Mouse (Mus musculus) midbrain, embryonic 11.5 days (tissue): ENCODE data around the gene Rnaseh2c. TPM values are rescaled to one million over a fixed set of nuclear protein-coding genes. Genes with fewer than 3 reads are reported as not detected.

Experiments
- ATAC-seq: fragments of 200-750 bp; cut with Nextera tagmentation; 2 replicates; pipeline ENCODE4 v1.8.0; 2017; ENCODE audit warnings: moderate TSS enrichment, moderate library complexity; ENCODE audit not compliant: low FRiP score
- DNase-seq: peaks from one replicate; pipeline ENCODE4 v3.0.0; 2015; ENCODE audit warnings: low spot score; ENCODE audit errors: missing footprints
- H3K27ac ChIP-seq: fragments of 300-500 bp; sonication (generic); 2 replicates; pipeline ENCODE4 v1.5.1; 2014; ENCODE audit warnings: low read depth, low read length
- H3K27me3 ChIP-seq: fragments of 300-500 bp; sonication (generic); 2 replicates; pipeline ENCODE4 v1.6.1; 2014; ENCODE audit warnings: mild to moderate bottlenecking, low read length, moderate library complexity, mixed read lengths; ENCODE audit not compliant: control insufficient read depth, insufficient read depth
- H3K36me3 ChIP-seq: fragments of 300-500 bp; sonication (generic); 2 replicates; pipeline ENCODE4 v1.6.1; 2014; ENCODE audit warnings: mild to moderate bottlenecking, low read length, moderate library complexity, mixed read lengths; ENCODE audit not compliant: control insufficient read depth, insufficient read depth
- H3K4me1 ChIP-seq: fragments of 300-500 bp; sonication (generic); 2 replicates; pipeline ENCODE4 v1.6.1; 2014; ENCODE audit warnings: low read length; ENCODE audit not compliant: control insufficient read depth, insufficient read depth
- H3K4me2 ChIP-seq: fragments of 300-500 bp; sonication (generic); 2 replicates; pipeline ENCODE4 v1.6.1; 2014; ENCODE audit warnings: mild to moderate bottlenecking, moderate library complexity
- H3K4me3 ChIP-seq: fragments of 300-500 bp; sonication (generic); 2 replicates; pipeline ENCODE4 v1.5.1; 2014; ENCODE audit warnings: low read depth, low read length
- H3K9ac ChIP-seq: fragments of 300-500 bp; sonication (generic); 2 replicates; pipeline ENCODE4 v1.6.1; 2014; ENCODE audit warnings: low read length
- H3K9me3 ChIP-seq: fragments of 300-500 bp; sonication (generic); 2 replicates; pipeline ENCODE4 v1.6.1; 2016; ENCODE audit warnings: low read length; ENCODE audit not compliant: control insufficient read depth
- WGBS: fragments of 180-500 bp; shearing (Covaris S2); extraction: QIAGEN DNeasy Blood & Tissue Kit; methylation state at CpG from one replicate; pipeline ENCODE4 v1.1.7; 2014; 5-methylcytosine and 5-hydroxymethylcytosine counted together
- polyA plus RNA-seq: library from polyadenylated mRNA; unstranded; fragments of >200 nt; fragmentation: Nextera tagmentation; extraction: Ambion mirVana; gene quantifications from 2 replicates; pipeline ENCODE4 v1.2.1, GENCODE M21; 2014

Rnaseh2c gene
- polyA plus RNA-seq, 1 experiment from 2014 or later = 173 TPM

DNA sequence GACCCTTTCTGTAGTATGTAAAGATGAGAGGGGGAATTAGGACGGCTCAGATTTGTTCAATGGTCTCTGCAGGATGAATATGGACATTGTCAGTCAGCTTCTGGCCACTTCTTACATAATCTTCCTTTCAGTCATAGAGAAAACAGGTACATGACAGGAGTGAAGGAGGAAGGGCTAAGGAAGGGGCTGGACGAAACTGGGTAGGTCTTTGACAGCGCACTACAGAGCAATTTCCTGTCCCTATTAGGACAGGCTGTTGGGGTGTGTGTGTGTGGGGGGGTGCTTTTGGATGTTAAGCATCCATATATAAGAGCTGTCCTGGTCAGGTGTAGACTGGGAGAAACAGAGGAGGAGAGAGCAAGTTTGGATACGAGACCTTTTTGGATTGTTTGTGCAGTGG is 2.4 kb upstream of the Rnaseh2c start:
- ATAC-seq (no peak), DNase-seq (no peak)
- Histone ChIP-seq H3K4me2 (no peak overlapping the region), H3K9me3 (no peaks in the 10 kb centered on the region), H3K4me1 (peaks cover 9% of the 10 kb centered on the region), H3K9ac (no peak overlapping the region), H3K36me3 (peaks cover 13% of the 10 kb centered on the region; the same call in 1 of the 2 replicates), H3K4me3 (no peak overlapping the region), H3K27ac (no peak overlapping the region), H3K27me3 (no peaks in the 10 kb centered on the region)
- 78% methylated on average over 4 of the region's 4 CpGs for WGBS

DNA sequence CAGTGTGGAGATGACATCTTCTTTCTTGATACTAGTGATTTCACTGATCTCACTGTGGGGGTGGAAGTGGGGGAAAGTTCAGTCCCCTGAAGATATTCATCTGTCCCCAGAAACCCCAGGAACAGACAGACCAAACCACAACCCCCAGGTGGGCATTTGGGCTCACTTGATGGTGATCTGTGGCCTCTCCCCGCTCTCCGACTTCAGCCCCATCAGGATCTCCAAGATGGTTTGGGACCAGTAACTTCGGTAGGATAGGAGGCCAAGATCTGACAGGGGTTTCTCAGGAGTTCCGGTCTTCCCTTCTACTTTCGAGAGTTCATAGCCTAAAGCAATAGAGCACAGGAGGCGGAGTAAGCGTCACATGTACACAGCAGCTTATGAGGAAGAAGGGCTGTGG is 2.0 kb downstream of the Rnaseh2c start:
- no peaks in the 10 kb centered on the region for H3K27me3 ChIP-seq
- no peak for DNase-seq
- peaks cover 50% of the 10 kb centered on the region for H3K36me3 ChIP-seq
- no peak overlapping the region for H3K27ac ChIP-seq
- H3K4me1 ChIP-seq = peaks cover 11% of the 10 kb centered on the region
- no peak overlapping the region; the same call in 1 of the 2 replicates for H3K9ac ChIP-seq
- no peaks in the 10 kb centered on the region for H3K9me3 ChIP-seq
- H3K4me2 ChIP-seq = no peak overlapping the region
- WGBS = 92% methylated on average over 7 of the region's 7 CpGs
- no peak for ATAC-seq
- H3K4me3 ChIP-seq = no peak overlapping the region

DNA sequence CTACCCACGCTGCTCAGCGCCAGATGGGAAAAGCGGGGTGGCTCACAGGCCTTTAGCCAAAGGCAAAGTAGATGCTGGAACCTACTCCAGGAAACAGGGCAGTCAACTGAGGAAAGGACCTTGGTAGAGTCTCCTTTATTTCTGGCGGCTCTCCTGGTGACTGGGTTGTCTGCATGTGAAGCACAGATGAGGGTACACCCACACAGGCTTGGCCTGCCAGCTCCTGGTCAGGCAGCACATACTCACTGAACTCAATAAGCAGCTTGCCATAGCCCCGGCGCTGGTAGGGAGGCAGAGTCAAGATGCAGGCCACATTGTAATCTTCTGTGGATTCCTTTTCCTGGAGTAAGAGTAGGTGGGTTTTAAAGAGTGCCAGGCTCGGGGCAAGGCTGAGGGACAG is 3.5 kb downstream of the Rnaseh2c start:
- WGBS = 95% methylated on average over 7 of the region's 7 CpGs
- Histone ChIP-seq H3K27me3 (no peaks in the 10 kb centered on the region), H3K27ac (no peak overlapping the region), H3K9ac (no peak overlapping the region), H3K4me3 (no peak overlapping the region), H3K4me1 (peaks cover 18% of the 10 kb centered on the region), H3K4me2 (no peak overlapping the region), H3K36me3 (peaks cover 50% of the 10 kb centered on the region), H3K9me3 (no peaks in the 10 kb centered on the region)
- ATAC-seq (no peak), DNase-seq (no peak)

DNA sequence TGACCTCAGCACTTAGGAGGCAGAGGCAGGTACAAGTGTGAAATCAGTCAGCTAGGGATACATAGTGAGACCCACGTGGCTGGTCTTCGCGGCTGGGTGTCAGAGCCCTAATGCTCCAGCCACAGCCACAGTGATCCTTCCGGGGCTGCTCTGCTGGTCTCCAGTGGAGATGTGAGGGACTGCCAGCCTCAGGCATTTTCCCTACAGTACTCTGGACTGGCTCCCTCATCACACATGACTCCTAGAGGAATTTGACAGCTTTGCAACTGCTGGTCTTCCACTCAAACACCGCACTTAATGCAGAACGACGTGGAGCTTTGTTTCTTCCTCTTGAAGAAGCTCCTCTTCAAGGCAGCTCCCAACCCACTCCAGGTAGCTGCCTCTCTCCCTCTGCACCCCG is 4.5 kb downstream of the Rnaseh2c start:
- H3K9ac ChIP-seq = no peak overlapping the region
- no peak overlapping the region for H3K4me2 ChIP-seq
- 88% methylated on average over 8 of the region's 8 CpGs for WGBS
- peaks cover 24% of the 10 kb centered on the region for H3K4me1 ChIP-seq
- H3K36me3 ChIP-seq = peaks cover 50% of the 10 kb centered on the region
- no peaks in the 10 kb centered on the region for H3K9me3 ChIP-seq
- H3K4me3 ChIP-seq = no peak overlapping the region
- H3K27me3 ChIP-seq = no peaks in the 10 kb centered on the region
- ATAC-seq (no peak), DNase-seq (no peak)
- H3K27ac ChIP-seq = no peak overlapping the region

DNA sequence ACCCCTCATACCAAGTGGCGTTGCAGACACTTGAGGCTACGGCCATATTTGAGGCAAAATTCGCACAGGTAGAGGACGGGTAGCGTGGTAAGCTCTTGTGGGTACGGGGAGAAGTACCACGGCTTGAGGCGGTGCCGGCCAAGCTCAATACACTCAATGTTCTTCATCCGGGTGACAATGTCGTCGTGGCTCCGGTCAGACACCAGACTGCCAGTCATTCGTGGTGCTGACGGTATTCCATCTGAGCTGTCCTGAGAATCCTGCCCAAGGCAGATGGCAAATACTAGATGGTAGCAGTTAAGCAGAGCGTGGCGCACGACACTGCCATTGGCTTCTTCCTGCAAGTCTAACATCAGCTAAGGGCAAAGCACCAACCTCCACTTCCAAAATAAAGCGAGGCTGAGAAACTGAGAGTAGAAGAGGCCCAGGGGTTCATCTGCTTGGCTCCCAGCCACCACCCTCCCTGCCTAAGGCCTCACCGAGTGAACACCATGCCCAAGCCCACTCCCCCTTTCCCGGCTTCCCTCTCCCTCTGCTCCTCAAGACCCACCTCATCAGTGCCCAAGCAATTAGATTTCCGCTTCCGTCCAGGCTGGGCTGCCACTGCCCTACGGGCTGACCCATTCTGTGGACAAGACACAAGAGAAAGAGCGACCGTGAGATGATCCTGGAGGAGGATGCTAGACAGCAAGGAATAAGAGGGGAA is 6.2 kb downstream of the Rnaseh2c start:
- Histone ChIP-seq H3K9ac (no peak overlapping the region), H3K27me3 (no peaks in the 10 kb centered on the region), H3K36me3 (peaks cover 49% of the 10 kb centered on the region), H3K4me1 (peaks cover 20% of the 10 kb centered on the region), H3K27ac (no peak overlapping the region), H3K9me3 (no peaks in the 10 kb centered on the region), H3K4me2 (no peak overlapping the region), H3K4me3 (no peak overlapping the region)
- no peak for ATAC-seq
- 95% methylated on average over 26 of the region's 26 CpGs for whole genome bisulfite sequencing
- DNase-seq = no peak

DNA sequence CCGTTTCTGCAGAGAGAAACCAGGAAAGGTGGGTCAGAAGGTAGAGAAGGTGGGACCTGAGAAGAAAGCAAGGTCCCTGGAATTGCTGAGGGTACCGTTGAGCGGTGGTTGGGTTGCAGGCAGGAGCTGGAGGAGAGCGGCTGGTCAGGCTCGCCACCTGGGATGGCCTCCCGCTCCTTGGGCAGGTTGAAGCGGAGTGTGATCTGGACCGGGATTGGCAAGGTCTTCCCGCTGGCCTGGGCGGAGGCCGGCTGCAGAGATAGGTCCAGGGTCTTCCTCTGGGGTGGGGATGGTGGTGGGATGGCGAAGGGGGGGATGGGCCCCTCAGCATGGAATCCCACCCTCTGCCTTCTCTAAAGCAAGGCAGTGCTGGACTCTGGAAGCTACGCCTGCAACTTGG is 7.0 kb downstream of the Rnaseh2c start:
- H3K27ac ChIP-seq = no peak overlapping the region
- H3K27me3 ChIP-seq = no peaks in the 10 kb centered on the region
- peaks cover 17% of the 10 kb centered on the region for H3K4me1 ChIP-seq
- H3K9ac ChIP-seq = no peak overlapping the region; the same call in 1 of the 2 replicates
- 94% methylated on average over 13 of the region's 13 CpGs for whole genome bisulfite sequencing
- ATAC-seq (no peak), DNase-seq (no peak)
- H3K4me3 ChIP-seq = 0 out of 2 replicates have a peak overlapping the region, but pooled peaks have one; percentile 7
- H3K4me2 ChIP-seq = peak overlapping the region; percentile 72
- no peaks in the 10 kb centered on the region for H3K9me3 ChIP-seq
- peaks cover 42% of the 10 kb centered on the region for H3K36me3 ChIP-seq

DNA sequence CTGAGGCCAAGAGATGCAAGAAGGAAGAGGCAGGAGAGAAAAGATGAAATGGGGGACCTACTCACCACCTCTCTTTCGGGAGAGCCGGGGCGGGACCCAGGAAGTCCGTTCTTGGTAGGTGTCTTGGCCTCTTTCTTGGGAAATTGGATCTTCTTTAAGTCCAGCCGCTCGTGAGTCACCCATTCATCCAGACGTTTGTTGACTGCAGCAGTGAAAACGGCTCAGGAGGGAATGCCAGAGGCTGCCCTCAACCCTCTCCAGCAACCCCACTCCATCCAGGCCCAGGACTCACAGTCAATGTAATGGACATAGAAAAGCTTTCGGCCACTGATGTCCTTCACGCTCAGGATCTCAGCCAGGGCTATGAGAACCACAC is 7.5 kb downstream of the Rnaseh2c start:
- ATAC-seq (no peak), DNase-seq (no peak)
- Histone ChIP-seq H3K27ac (peak overlapping the region; percentile 93; the same call in 1 of the 2 replicates), H3K27me3 (no peaks in the 10 kb centered on the region), H3K4me2 (peak overlapping the region; percentile 72), H3K36me3 (peaks cover 37% of the 10 kb centered on the region), H3K9ac (peak overlapping the region; percentile 93), H3K4me1 (peaks cover 15% of the 10 kb centered on the region), H3K4me3 (peak overlapping the region; percentile 75), H3K9me3 (no peaks in the 10 kb centered on the region)
- 66% methylated on average over 10 of the region's 10 CpGs for WGBS

DNA sequence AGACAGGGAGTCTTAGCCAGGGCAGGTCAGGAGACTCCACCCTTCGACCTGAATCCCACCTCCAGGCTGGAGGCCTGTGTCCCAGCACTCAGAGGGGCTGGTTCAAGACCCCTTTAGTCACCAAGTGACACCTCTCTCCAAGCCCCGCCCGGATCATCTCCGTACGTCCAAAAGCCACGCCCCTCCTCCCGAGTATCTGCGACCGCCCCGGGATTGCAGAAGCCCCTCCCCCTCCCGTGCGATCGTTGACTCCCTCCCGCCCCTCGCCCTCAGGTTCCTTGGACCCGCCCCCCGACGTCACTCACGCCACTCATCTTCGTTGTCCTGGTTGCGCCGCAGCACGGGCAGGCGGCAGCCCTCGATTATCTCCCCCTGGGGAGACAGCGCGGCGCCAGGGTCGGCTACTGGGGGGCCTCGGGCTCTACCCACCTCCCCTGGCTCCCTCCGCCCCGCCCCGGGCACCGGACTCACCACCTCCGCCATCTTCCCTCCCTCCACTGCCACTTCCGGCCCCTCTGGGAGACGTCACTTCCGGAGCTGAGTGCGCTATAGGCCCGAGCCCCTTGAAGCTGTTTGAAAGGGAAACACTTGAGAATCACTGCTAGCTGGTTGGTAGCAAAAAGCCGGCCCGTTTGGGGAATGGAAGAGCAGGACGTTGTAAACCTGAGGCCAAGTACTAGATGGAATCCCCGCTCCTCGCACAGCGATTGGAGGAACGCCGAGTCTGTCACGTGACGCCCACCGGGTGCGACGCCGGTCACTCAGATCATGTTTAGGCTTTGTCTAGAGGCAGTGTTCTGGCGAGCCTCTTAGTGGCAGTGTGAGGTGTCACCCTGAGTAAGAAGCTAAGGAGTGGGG is 8.1 kb downstream of the Rnaseh2c start, which contains the start of gene Kat5:
Gene Kat5 (minus strand): TSS at position 691 of the 858 bp plus-strand sequence.
- H3K36me3 ChIP-seq = peaks cover 33% of the 10 kb centered on the region
- peak within 1 kb of the TSS; percentile 75 for H3K4me3 ChIP-seq
- no peaks in the 10 kb centered on the region for H3K27me3 ChIP-seq
- H3K27ac ChIP-seq = peak within 1 kb of the TSS; percentile 93
- peak within 1 kb of the TSS; percentile 93 for H3K9ac ChIP-seq
- no peaks in the 10 kb centered on the region for H3K9me3 ChIP-seq
- ATAC-seq (peak; percentile 93), DNase-seq (peak; percentile 100)
- peaks cover 15% of the 10 kb centered on the region for H3K4me1 ChIP-seq
- H3K4me2 ChIP-seq = peak within 1 kb of the TSS; percentile 72
- WGBS = under 1% methylated on average over 54 of the region's 55 CpGs

DNA sequence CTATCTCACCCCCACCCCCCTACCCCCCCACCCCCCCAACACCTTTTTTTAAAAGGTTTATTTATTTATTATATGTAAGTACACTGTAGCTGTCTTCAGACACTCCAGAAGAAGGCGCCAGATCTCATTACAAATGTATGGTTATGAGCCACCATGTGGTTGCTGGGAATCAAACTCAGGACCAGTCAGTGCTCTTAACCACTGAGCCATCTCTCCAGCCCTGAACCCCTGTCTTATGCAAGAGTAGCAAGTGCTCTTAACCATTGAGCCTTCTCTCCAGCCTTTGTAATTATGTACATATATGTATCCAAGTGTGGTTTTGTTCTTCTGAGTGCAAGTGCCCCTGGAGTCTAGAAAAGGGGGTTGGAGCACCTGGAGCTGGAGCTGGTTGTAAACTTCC is 10.3 kb downstream of the Rnaseh2c start:
- H3K9ac ChIP-seq = no peak overlapping the region
- WGBS = 93% methylated on average over 1 of the region's 1 CpGs
- peaks cover 15% of the 10 kb centered on the region for H3K4me1 ChIP-seq
- no peak overlapping the region for H3K27ac ChIP-seq
- no peak for DNase-seq
- no peak overlapping the region for H3K4me2 ChIP-seq
- no peaks in the 10 kb centered on the region for H3K27me3 ChIP-seq
- ATAC-seq = no peak
- no peaks in the 10 kb centered on the region for H3K9me3 ChIP-seq
- H3K36me3 ChIP-seq = peaks cover 12% of the 10 kb centered on the region
- H3K4me3 ChIP-seq = no peak overlapping the region
